Mouse (Mus musculus) c-Kit-positive CD71-positive TER-119-negative erythroid progenitor cells, embryonic 14.5 days (primary cell): ENCODE data around the gene Ehbp1.

ENCODE experiments used
- DNase-seq: peaks from one replicate; pipeline ENCODE4 v3.0.0-alpha.2; 2013; ENCODE audit warnings: low read depth

Ehbp1 gene

GRCm38 (mm10) chr11:22000316-22001076 is 341.6 kb downstream of the Ehbp1 start:
- DNase-seq: no peak

- DNase-seq: no peak
Observed at GRCm38 (mm10) chr11:21999396-22000315, 342.4 kb downstream of the Ehbp1 start.

DNA sequence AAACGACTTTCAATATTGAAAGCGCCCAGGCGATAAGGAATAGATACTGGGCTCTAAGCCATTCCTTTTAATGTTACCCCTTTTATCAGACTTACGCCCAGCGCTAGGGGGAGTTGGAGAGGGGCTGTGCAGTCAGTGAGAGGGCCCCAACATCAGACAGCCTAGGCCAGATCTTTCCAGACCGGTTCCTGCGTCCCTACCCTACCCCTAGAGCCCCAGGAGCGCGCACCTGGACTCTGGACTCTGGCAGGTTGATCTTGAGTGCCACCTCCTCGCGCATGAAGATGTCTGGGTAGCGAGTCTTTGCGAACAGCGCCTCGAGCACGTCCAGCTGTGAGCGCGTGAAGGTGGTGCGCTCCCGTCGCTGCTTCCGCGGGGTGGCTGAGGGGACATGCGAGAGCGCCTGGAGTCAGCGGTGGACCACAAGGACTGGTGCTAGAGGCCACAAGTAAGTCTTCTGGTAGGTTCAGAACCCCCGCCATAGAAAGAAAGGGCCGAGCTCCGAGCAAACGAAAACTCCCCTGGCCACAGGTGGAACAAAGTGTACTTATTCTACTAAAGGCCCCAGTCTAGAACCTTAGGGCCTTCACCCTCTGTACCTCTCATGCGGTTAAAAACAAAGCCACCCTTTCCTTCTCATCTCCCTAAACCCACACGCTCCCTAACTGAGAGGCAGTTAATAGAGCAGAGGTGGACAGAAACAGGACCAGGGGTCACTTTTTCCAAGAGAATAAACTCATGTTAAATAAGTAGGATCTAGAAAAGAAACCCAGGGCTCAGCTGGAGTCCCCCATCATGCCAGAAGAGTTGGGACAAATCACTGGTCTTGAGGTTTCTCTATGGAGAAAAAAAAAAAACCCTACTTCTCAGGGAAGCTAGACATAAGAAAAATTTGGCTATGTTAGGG is 343.7 kb downstream of the Ehbp1 start:
- no peak for DNase-seq

DNA sequence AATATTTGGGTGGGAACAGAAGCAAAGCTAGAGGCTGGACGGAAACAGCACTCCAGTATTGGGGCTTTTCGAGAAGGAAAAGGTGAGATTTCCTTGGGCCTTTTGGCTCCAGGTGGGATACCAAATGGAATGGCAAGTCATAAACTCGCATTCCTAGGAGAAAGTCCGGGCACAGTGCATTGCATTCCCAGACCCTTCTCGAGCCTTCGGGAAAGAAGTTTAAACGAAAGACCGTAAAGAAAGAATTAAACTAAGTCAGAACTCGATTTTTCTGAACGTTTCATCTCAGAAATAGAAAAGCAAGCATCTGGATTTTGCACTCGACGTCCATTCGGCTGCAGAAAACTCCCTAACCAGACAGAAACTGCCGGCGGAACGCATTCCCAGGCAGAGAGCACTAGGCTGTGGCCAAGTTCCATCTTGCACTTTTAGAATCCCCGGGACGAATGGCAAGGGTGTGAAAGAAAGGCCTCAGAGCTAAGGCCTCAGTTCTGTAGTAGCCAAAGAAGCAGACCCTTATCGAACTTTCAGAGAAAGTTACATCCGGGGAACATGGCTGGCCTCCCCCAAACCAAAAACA is 344.4 kb downstream of the Ehbp1 start:
- DNase-seq: no peak

- DNase-seq: no peak
Observed at GRCm38 (mm10) chr11:21996661-21997560, 345.2 kb downstream of the Ehbp1 start.

DNA sequence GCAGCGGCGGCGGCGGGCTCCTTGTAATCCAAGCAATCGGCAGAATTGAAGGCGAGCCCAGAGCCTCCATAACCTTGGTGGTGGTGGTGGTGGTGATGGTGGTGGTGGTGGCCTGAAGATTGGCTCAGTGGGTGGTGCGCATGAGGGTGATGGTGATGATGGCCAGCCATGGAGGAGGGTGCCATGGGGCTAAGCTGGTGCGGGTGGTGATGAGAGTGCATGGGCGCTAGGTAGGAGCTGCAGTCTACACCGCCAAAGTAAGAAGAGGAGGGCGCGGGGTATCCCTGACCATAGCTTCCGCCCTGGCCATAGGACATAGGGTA is 345.8 kb downstream of the Ehbp1 start:
- no peak for DNase-seq

DNA sequence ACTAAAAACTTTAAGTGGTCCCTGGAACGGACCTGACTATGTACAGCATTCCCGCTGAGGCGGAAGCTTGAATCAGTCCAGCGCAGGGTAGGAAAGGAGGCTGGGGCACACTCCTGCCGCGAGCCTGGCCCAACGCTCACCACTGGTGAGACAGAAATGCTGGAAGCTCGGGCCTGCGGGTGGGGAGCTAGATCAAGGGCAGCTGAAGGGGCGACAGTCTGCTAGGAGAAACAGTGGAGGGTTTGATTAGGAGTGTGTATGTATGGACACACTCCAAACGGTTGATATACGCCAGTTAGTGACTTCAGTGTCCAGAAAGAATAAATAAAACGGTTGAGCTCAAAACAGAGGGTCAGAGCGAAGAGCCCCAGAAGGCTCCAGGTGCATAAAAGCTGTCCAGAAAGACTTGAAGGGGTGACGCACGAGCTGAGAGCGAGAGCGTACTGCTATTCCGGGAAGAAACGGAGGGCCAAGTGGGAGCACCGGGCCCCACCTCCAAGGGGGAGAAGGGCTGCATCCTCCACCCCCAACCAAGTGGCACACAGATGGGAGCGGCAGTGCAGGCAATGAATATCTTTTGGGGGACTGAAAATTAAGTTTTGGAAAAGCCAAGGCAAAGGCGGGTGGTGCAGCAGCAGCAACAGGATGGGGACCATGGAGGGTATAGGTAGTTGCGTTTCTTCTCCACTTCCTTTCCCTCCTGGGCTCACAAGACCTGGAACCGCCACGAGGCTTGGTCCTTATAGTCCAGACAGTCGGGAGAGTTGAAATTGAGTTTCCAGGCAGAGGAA is 346.4 kb downstream of the Ehbp1 start:
- DNase-seq: no peak

DNA sequence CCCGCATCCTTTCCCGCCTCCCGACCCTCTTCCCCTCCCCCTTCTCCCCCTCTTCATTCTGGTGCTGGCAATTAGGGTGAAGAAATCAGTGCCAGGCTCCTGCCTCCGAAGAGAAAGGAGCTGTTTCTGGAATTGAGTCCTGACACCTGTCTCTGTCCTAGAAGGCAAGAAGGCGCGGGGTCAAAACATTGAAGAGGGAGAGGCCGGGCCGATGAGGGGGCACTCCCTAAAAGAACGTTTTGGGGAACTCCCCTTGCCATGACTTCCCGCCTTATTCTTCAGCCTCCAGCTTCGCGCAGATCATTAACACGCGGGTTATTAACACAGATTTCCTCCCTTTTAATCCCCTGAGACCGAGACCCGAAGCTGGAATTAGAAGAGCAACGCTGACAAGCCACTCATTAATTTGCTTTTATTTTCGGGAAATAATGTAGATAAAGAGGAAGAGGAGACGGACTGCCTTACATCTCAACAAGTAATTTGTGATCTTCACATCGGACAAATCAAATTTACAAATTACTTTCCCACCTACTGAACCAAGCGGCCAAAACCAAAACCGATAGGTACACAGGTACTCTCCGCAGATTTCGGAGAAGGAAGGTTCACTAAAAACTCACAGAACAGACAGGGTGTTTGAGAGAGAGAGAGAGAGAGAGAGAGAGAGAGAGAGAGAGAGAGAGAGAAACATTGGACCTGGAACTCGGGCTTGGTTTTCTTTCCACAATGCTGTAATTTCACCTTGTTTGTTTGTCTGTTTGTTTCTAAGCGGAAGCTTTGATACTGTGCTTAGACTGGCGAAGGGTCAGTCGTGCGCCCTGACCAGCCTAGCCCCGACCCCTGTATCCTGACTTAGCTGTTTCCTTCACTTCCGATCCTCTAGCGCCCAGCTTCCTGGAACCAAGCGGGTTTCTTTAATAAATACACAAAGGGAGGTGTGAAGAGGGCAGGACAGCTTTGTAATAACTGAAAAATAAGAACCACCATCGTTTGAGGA is 347.4 kb downstream of the Ehbp1 start:
- DNase-seq: no peak

DNA sequence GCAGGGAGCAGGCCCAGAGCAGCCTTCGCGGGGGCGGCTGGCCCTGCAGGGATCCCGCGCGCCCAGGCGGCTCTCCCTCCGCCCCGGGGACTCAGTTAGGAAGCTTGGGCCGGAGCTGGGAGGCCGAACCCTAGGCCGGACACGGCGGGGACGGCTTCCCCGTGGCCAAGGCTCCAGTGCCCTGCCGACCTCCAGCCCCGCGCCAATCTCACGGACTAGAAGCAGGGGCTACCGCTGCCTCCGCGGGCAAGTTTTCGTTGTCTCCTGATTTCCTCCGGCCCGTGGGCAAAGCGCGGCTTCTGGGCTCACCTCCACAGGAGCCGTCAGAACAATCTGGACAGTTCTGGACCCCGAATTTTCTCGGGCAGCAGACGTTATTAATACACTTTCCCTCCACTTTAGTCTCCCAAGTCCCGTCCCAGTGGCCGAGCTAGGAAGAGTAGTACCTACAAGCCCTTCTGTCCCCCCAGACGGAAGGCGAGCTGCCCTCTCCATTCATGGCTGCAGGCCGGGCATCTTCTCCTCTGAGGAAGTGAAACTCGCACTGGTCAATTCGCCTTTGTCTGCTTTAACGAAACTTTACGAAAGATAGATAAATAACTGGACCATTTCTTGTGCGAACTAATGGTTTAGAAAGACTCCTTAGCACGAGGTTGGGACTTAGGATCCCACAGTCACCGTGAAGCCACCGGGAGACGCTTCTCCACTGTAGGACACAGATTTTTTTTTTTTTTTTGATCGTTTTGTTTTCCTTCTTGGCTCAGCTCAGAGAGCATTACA is 348.3 kb downstream of the Ehbp1 start:
- no peak for DNase-seq

DNA sequence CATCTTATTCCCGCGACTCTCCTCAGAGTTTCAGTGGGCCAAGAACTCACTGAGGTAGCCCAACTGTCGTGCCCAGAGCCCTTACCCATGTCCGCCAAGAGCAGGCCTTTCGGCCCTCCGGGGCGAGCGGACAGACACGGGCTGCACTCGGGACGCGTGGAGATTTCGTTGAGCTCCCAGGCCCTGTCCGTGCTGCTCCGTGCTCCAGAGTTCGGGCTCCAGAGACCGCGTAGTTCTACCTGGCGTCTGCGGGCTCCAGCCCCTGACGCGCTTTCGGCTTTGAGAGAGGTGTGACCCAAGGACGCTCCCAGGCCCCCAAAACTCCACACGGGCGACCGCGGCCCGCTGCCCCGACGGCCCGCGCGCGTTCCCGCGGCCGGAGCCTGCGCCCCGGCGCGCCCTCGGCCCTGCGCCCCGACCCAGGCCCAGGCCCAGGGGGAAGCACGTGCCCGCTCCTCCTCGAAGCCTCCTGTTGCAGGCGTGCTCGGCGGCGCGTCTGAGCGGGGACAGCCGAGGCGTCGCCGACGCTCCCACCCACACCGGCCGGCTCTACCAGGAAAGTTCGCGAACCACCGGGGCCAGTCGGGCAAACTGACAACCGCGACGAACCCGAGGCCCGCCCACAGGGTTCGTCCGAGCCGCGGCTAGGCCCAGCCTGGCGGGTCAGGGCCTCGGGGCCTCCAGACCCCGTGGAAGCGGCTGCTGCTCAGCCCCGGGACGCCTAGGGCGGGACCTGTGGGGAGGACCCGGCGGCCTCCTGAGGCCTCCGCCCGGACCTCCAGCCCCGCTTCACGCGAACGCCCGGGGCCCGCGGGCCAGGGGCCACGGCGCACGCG is 349.1 kb downstream of the Ehbp1 start:
- no peak for DNase-seq

DNA sequence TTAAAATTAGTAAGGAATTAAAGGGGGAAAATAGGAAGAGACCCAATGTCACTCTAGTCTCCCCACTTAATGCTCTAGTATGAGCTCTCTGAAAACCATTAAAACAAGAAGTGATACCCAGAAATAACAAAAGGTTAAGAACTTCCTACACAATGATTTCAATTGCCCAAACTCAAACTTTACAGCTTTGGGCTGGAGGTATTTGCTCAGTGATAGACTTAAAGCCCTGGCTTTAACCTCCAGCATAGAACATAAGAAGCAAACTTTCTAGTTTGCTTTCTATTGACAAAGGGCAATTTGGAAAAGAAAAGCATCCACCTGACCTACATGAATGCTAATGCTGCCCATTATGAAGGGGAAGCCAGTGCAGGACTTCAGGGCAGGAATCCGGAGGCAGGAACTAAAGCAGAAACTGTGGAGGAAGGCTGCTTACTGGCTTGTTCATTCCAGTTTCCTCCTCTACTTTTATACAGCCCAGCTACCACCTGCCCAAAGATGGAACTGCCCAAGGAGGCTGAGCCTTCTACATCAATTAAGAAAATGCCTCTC is 353.6 kb downstream of the Ehbp1 start:
- no peak for DNase-seq

DNA sequence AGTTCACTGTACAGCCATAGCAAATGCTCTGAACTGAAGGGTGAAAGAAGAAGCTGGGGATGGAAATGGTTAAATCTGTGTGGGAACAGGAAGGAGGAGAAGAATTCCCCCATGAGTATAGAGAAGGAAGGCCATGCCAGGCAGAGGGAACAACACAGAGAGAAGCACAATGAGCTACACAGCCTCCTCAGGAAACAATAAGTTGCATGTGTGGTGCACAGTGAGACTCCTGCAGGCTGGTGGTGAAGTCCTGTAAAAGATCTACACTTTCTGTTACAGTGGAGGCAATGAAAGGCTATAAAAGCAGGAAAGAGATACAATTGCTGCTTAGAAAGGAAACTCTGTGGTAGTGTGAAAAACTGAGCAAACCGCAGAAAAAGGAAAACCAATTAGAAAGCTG is 357.0 kb downstream of the Ehbp1 start:
- no peak for DNase-seq

DNA sequence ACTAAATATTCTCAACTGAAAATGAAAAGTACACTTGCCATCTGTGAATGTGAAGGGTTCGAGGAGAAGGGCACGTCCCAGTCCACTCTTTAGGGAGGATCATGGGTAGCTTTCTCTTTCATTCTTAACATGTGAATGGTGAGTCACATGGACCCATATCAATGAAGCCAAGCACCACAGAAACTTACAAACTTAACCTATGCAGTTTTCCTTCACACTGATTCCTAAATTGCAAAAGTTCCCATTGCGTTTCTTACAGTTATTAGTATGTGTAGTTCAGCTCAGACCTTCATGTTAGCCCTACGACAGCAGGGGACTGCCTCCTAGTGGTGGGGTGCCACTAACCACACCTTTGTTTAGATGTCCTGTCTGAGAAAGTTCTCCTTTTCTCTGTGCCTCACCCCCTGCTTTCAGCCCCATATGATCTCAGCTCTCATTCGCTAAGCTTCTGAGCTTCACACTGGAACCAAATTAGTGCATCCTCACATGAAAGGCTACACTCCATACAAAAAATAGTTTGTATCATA is 368.0 kb downstream of the Ehbp1 start:
- no peak for DNase-seq

- no peak for DNase-seq
Observed at GRCm38 (mm10) chr11:21973597-21973996, 368.5 kb downstream of the Ehbp1 start.

- DNase-seq: no peak
Observed at GRCm38 (mm10) chr11:21968922-21969321, 373.2 kb downstream of the Ehbp1 start.
